Mouse (Mus musculus) myocyte (in vitro differentiated cells): ENCODE measurements around the gene Psmc1. TPM values are rescaled to one million over a fixed set of nuclear protein-coding genes. Genes with fewer than 3 reads are reported as not detected.

Experiments used
- H3K27me3 ChIP-seq: one replicate; pipeline ENCODE4 v1.6.1; 2011; ENCODE audit not compliant: control insufficient read depth, insufficient read depth, insufficient read length
- H3K36me3 ChIP-seq: one replicate; pipeline ENCODE4 v1.6.1; 2011; ENCODE audit not compliant: control insufficient read depth, insufficient read depth
- H3K4me2 ChIP-seq: one replicate; pipeline ENCODE4 v1.6.1; 2011; ENCODE audit warnings: low read depth, control low read depth
- H3K4me3 ChIP-seq: one replicate; pipeline ENCODE4 v1.5.1; 2011; ENCODE audit warnings: mild to moderate bottlenecking, control low read depth, moderate library complexity
- H3K79me2 ChIP-seq: one replicate; pipeline ENCODE4 v1.6.1; 2011; ENCODE audit not compliant: control insufficient read depth, insufficient read depth
- H3ac ChIP-seq: one replicate; pipeline ENCODE4 v1.6.1; 2011; ENCODE audit not compliant: control insufficient read depth, insufficient read length
- CEBPB ChIP-seq: IDR thresholded peaks from 2 replicates; pipeline ENCODE4 v1.6.1; 2011; ENCODE audit warnings: mild to moderate bottlenecking, moderate library complexity; ENCODE audit not compliant: poor library complexity, insufficient read depth, severe bottlenecking
- E2F4 ChIP-seq: IDR thresholded peaks from one replicate; pipeline ENCODE4 v1.6.1; 2011; ENCODE audit warnings: mild to moderate bottlenecking, control low read depth, moderate library complexity; ENCODE audit not compliant: insufficient read depth
- MAX ChIP-seq: IDR thresholded peaks from one replicate; pipeline ENCODE4 v1.6.1; 2011; ENCODE audit warnings: low read depth, mild to moderate bottlenecking, control low read depth
- MYOD1 ChIP-seq, 3 experiments: IDR thresholded peaks; one replicate each; pipeline ENCODE4 v1.6.1; 2011; ENCODE audit warnings: control low read depth in 2 of 3, low read depth in 2 of 3, mild to moderate bottlenecking in 2 of 3, moderate library complexity in 1 of 3; ENCODE audit not compliant: insufficient read length in 2 of 3, control insufficient read depth in 1 of 3
- MYOG ChIP-seq, 3 experiments: IDR thresholded peaks; one replicate each; pipeline ENCODE4 v1.6.1; 2011; ENCODE audit warnings: control low read depth in 2 of 3, low read depth in 2 of 3, mild to moderate bottlenecking in 2 of 3; ENCODE audit not compliant: insufficient read length in 2 of 3, control insufficient read depth in 1 of 3, insufficient read depth in 1 of 3
- POLR2A ChIP-seq: IDR thresholded peaks from one replicate; pipeline ENCODE4 v1.6.1; 2011; ENCODE audit warnings: low read depth, mild to moderate bottlenecking, control low read depth, moderate library complexity; ENCODE audit not compliant: insufficient read length
- POLR2AphosphoS2 ChIP-seq: IDR thresholded peaks from one replicate; pipeline ENCODE4 v1.6.1; 2011; ENCODE audit warnings: low read depth, control low read depth; ENCODE audit not compliant: insufficient read length
- REST ChIP-seq: IDR thresholded peaks from one replicate; pipeline ENCODE4 v1.6.1; 2011; ENCODE audit warnings: mild to moderate bottlenecking, control low read depth, moderate library complexity; ENCODE audit not compliant: insufficient read depth, insufficient read length
- SRF ChIP-seq: IDR thresholded peaks from one replicate; pipeline ENCODE4 v1.6.1; 2011; ENCODE audit warnings: low read depth; ENCODE audit not compliant: control insufficient read depth, insufficient read length
- TCF12 ChIP-seq: IDR thresholded peaks from one replicate; pipeline ENCODE4 v1.6.1; 2011; ENCODE audit warnings: mild to moderate bottlenecking, control low read depth; ENCODE audit not compliant: poor library complexity, insufficient read depth, severe bottlenecking
- TCF3 ChIP-seq: IDR thresholded peaks from one replicate; pipeline ENCODE4 v1.6.1; 2011; ENCODE audit warnings: low read depth, control low read depth; ENCODE audit not compliant: insufficient read length
- USF1 ChIP-seq: IDR thresholded peaks from one replicate; pipeline ENCODE4 v1.6.1; 2011; ENCODE audit warnings: low read depth, mild to moderate bottlenecking, control low read depth, moderate library complexity
- polyA plus RNA-seq: library from polyadenylated mRNA; unstranded; fragments of >200 nt; fragmentation: generic; extraction: Trizol; gene quantifications from one replicate; pipeline ENCODE4 v1.2.1, GENCODE M21; 2012; ENCODE audit warnings: missing spikeins

The Psmc1 gene
- polyA plus RNA-seq, 1 experiment = 201 TPM

GRCm38 (mm10) chr12:100159261-100159975 lies 49.5 kb downstream of the Psmc1 start, which contains the start of gene Nrde2:
TSS of gene Nrde2 (minus strand) at chr12:100159653.
- H3K4me3 ChIP-seq = peak within 1 kb of the TSS; percentile 76
- no peak within 1 kb of the TSS for H3ac ChIP-seq
- H3K36me3 ChIP-seq = no peaks in the 10 kb centered on the region
- TF ChIP-seq MAX (no peak), POLR2A (peak; percentile 46), SRF (no peak)
- no peaks in the 10 kb centered on the region for H3K27me3 ChIP-seq
- H3K79me2 ChIP-seq = peaks cover 37% of the 10 kb centered on the region
- peak within 1 kb of the TSS; percentile 99 for H3K4me2 ChIP-seq

GRCm38 (mm10) chr12:100164991-100165500 lies 55.1 kb downstream of the Psmc1 start:
- H3ac ChIP-seq = no peak overlapping the region
- no peaks in the 10 kb centered on the region for H3K36me3 ChIP-seq
- H3K4me2 ChIP-seq = no peak overlapping the region
- H3K79me2 ChIP-seq = no peaks in the 10 kb centered on the region
- TF ChIP-seq POLR2AphosphoS2 = no peak
- TF ChIP-seq USF1 = no peak
- no peak for TF ChIP-seq E2F4
- no peaks in the 10 kb centered on the region for H3K27me3 ChIP-seq
- no peak overlapping the region for H3K4me3 ChIP-seq

- H3K36me3 ChIP-seq = no peaks in the 10 kb centered on the region
- no peak overlapping the region for H3ac ChIP-seq
- no peaks in the 10 kb centered on the region for H3K79me2 ChIP-seq
- H3K4me3 ChIP-seq = no peak overlapping the region
- TF ChIP-seq E2F4 (no peak), TCF12 (no peak), SRF (no peak), POLR2AphosphoS2 (no peak), CEBPB (no peak), MYOG (IDR thresholded peaks at IDR 0.05; ENCODE audit: control insufficient read depth in 1 of 3, insufficient read depth in 1 of 3, insufficient read length in 2 of 3, low read depth in 2 of 3) (no peak), REST (no peak), MYOD1 (IDR thresholded peaks at IDR 0.05; ENCODE audit: control insufficient read depth in 1 of 3, insufficient read length in 2 of 3, low read depth in 2 of 3) (no peak), USF1 (no peak), POLR2A (no peak), MAX (no peak), TCF3 (no peak)
- H3K27me3 ChIP-seq = no peaks in the 10 kb centered on the region
- H3K4me2 ChIP-seq = no peak overlapping the region
Observed at GRCm38 (mm10) chr12:100166177-100166576, 56.2 kb downstream of the Psmc1 start.

GRCm38 (mm10) chr12:100166939-100167338 lies 57.0 kb downstream of the Psmc1 start:
- H3K79me2 ChIP-seq = no peaks in the 10 kb centered on the region
- H3K4me2 ChIP-seq = no peak overlapping the region
- TF ChIP-seq MYOG (IDR thresholded peaks at IDR 0.05; ENCODE audit: control insufficient read depth in 1 of 3, insufficient read depth in 1 of 3, insufficient read length in 2 of 3, low read depth in 2 of 3) (no peak), MYOD1 (IDR thresholded peaks at IDR 0.05; ENCODE audit: control insufficient read depth in 1 of 3, insufficient read length in 2 of 3, low read depth in 2 of 3) (no peak), POLR2AphosphoS2 (no peak)
- no peaks in the 10 kb centered on the region for H3K27me3 ChIP-seq
- H3ac ChIP-seq = no peak overlapping the region
- no peaks in the 10 kb centered on the region for H3K36me3 ChIP-seq
- no peak overlapping the region for H3K4me3 ChIP-seq

- no peak overlapping the region for H3ac ChIP-seq
- H3K4me2 ChIP-seq = no peak overlapping the region
- H3K36me3 ChIP-seq = no peaks in the 10 kb centered on the region
- H3K27me3 ChIP-seq = no peaks in the 10 kb centered on the region
- no peak overlapping the region for H3K4me3 ChIP-seq
- TF ChIP-seq MAX (no peak), TCF3 (no peak), E2F4 (no peak), USF1 (no peak), CEBPB (no peak), POLR2AphosphoS2 (no peak), SRF (no peak), POLR2A (no peak), REST (no peak), MYOG (IDR thresholded peaks at IDR 0.05; ENCODE audit: control insufficient read depth in 1 of 3, insufficient read depth in 1 of 3, insufficient read length in 2 of 3, low read depth in 2 of 3) (no peak), MYOD1 (IDR thresholded peaks at IDR 0.05; ENCODE audit: control insufficient read depth in 1 of 3, insufficient read length in 2 of 3, low read depth in 2 of 3) (no peak), TCF12 (no peak)
- no peaks in the 10 kb centered on the region for H3K79me2 ChIP-seq
Observed at GRCm38 (mm10) chr12:100167502-100167901, 57.5 kb downstream of the Psmc1 start.
